Mouse (Mus musculus) forebrain, embryonic 16.5 days (tissue): ENCODE results near the gene Cbarp. TPM values are rescaled to one million over a fixed set of nuclear protein-coding genes. Genes with fewer than 3 reads are reported as not detected.

Source experiments
- ATAC-seq: fragments of 200-750 bp; cut with Nextera tagmentation; 2 replicates; pipeline ENCODE4 v1.8.0; 2017; ENCODE audit warnings: mild to moderate bottlenecking, moderate library complexity
- H3K27ac ChIP-seq: fragments of 300-500 bp; sonication (generic); 2 replicates; pipeline ENCODE4 v1.5.1; 2014; ENCODE audit warnings: low read length, control low read depth
- H3K27me3 ChIP-seq: fragments of 300-500 bp; sonication (generic); replicated peaks from 2 replicates; pipeline ENCODE4 v1.6.1; 2014; ENCODE audit warnings: low read length; ENCODE audit not compliant: control insufficient read depth, insufficient read depth
- H3K36me3 ChIP-seq: fragments of 300-500 bp; sonication (generic); 2 replicates; pipeline ENCODE4 v1.6.1; 2014; ENCODE audit not compliant: control insufficient read depth, insufficient read depth
- H3K4me1 ChIP-seq: fragments of 300-500 bp; sonication (generic); replicated peaks from 2 replicates; pipeline ENCODE4 v1.6.1; 2014; ENCODE audit warnings: low read length; ENCODE audit not compliant: control insufficient read depth, insufficient read depth
- H3K4me2 ChIP-seq: fragments of 300-500 bp; sonication (generic); 2 replicates; pipeline ENCODE4 v1.6.1; 2014; ENCODE audit warnings: mild to moderate bottlenecking, low read length, control low read depth
- H3K4me3 ChIP-seq: fragments of 300-500 bp; sonication (generic); replicated peaks from 2 replicates; pipeline ENCODE4 v1.5.1; 2014; ENCODE audit warnings: mild to moderate bottlenecking, low read length, control low read depth
- H3K9ac ChIP-seq: fragments of 300-500 bp; sonication (generic); replicated peaks from 2 replicates; pipeline ENCODE4 v1.6.1; 2014; ENCODE audit warnings: low read depth, low read length, control low read depth
- H3K9me3 ChIP-seq: fragments of 300-500 bp; sonication (generic); 2 replicates; pipeline ENCODE4 v1.6.1; 2016; ENCODE audit warnings: low read length; ENCODE audit not compliant: control insufficient read depth
- WGBS: fragments of 180-500 bp; shearing (Covaris S2); extraction: QIAGEN DNeasy Blood & Tissue Kit; methylation state at CpG from one replicate; pipeline ENCODE4 v1.1.7; 2014; 5-methylcytosine and 5-hydroxymethylcytosine counted together
- polyA plus RNA-seq: library from polyadenylated mRNA; unstranded; fragments of >200 nt; fragmentation: Nextera tagmentation; extraction: Ambion mirVana; gene quantifications from 2 replicates; pipeline ENCODE4 v1.2.1, GENCODE M21; 2015

The Cbarp gene
- polyA plus RNA-seq, 1 experiment from 2014 or later = 44.5 TPM

GRCm38 (mm10) chr10:80146568-80147011 is 6.0 kb upstream of the Cbarp start:
- ATAC-seq = no peak
- WGBS = 81% methylated on average over 4 of the region's 4 CpGs
- Histone ChIP-seq H3K27me3 (no peaks in the 10 kb centered on the region), H3K4me3 (no peak overlapping the region), H3K4me1 (peaks cover 31% of the 10 kb centered on the region), H3K9me3 (no peaks in the 10 kb centered on the region), H3K4me2 (no peak overlapping the region), H3K36me3 (no peaks in the 10 kb centered on the region), H3K9ac (no peak overlapping the region), H3K27ac (no peak overlapping the region)

GRCm38 (mm10) chr10:80145896-80146295 is 5.3 kb upstream of the Cbarp start:
- no peak overlapping the region for H3K4me2 ChIP-seq
- no peaks in the 10 kb centered on the region for H3K27me3 ChIP-seq
- peak overlapping the region; percentile 14; the same call in 1 of the 2 replicates for H3K27ac ChIP-seq
- H3K4me1 ChIP-seq = peaks cover 38% of the 10 kb centered on the region
- 85% methylated on average over 6 of the region's 6 CpGs for WGBS
- no peak overlapping the region for H3K9ac ChIP-seq
- no peak overlapping the region for H3K4me3 ChIP-seq
- ATAC-seq = no peak
- no peaks in the 10 kb centered on the region for H3K9me3 ChIP-seq
- H3K36me3 ChIP-seq = no peaks in the 10 kb centered on the region

- Histone ChIP-seq H3K36me3 (no peaks in the 10 kb centered on the region), H3K4me2 (no peak overlapping the region), H3K27me3 (no peaks in the 10 kb centered on the region), H3K4me1 (peaks cover 41% of the 10 kb centered on the region), H3K9ac (no peak overlapping the region), H3K27ac (0 out of 2 replicates have a peak overlapping the region, but pooled peaks have one; percentile 14), H3K9me3 (no peaks in the 10 kb centered on the region), H3K4me3 (no peak overlapping the region)
- 73% methylated on average over 20 of the region's 20 CpGs for WGBS
- no peak for ATAC-seq
Observed at GRCm38 (mm10) chr10:80144864-80145838, 4.5 kb upstream of the Cbarp start.

- no peak for ATAC-seq
- Histone ChIP-seq H3K4me1 (peaks cover 43% of the 10 kb centered on the region), H3K9ac (no peak overlapping the region)
Observed at GRCm38 (mm10) chr10:80144159-80144558, 3.5 kb upstream of the Cbarp start.

GRCm38 (mm10) chr10:80143664-80144063 is 3.0 kb upstream of the Cbarp start:
- Histone ChIP-seq H3K9ac (no peak overlapping the region), H3K27ac (no peak overlapping the region), H3K4me1 (peaks cover 44% of the 10 kb centered on the region), H3K36me3 (no peaks in the 10 kb centered on the region), H3K4me2 (no peak overlapping the region), H3K27me3 (no peaks in the 10 kb centered on the region), H3K4me3 (no peak overlapping the region), H3K9me3 (no peaks in the 10 kb centered on the region)
- 93% methylated on average over 7 of the region's 7 CpGs for WGBS
- no peak for ATAC-seq

More at GRCm38 (mm10) chr10:80144159-80144558, 3.5 kb upstream of the Cbarp start:
- 93% methylated on average over 12 of the region's 12 CpGs for WGBS
- H3K4me3 ChIP-seq = no peak overlapping the region
- H3K27ac ChIP-seq = no peak overlapping the region
- no peaks in the 10 kb centered on the region for H3K27me3 ChIP-seq
- no peaks in the 10 kb centered on the region for H3K9me3 ChIP-seq
- H3K4me2 ChIP-seq = no peak overlapping the region
- H3K36me3 ChIP-seq = no peaks in the 10 kb centered on the region

- peak overlapping the region; percentile 90 for H3K4me3 ChIP-seq
- H3K9ac ChIP-seq = peak overlapping the region; percentile 93
- ATAC-seq = no peak
- no peaks in the 10 kb centered on the region for H3K9me3 ChIP-seq
- H3K4me2 ChIP-seq = peak overlapping the region; percentile 99
- H3K27ac ChIP-seq = peak overlapping the region; percentile 74
- H3K27me3 ChIP-seq = no peaks in the 10 kb centered on the region
- H3K36me3 ChIP-seq = no peaks in the 10 kb centered on the region
- WGBS = under 1% methylated on average over 15 of the region's 15 CpGs
- peaks cover 46% of the 10 kb centered on the region for H3K4me1 ChIP-seq
Observed at GRCm38 (mm10) chr10:80142530-80142925, 1.9 kb upstream of the Cbarp start.

GRCm38 (mm10) chr10:80141786-80142529 is 1.3 kb upstream of the Cbarp start:
- H3K4me2 ChIP-seq = peak overlapping the region; percentile 99
- whole genome bisulfite sequencing = under 1% methylated on average over 43 of the region's 43 CpGs
- ATAC-seq = peak; percentile 89
- H3K4me1 ChIP-seq = peaks cover 50% of the 10 kb centered on the region
- peak overlapping the region; percentile 90 for H3K27ac ChIP-seq
- H3K4me3 ChIP-seq = peak overlapping the region; percentile 90
- H3K9me3 ChIP-seq = no peaks in the 10 kb centered on the region
- H3K9ac ChIP-seq = peak overlapping the region; percentile 93
- H3K36me3 ChIP-seq = no peaks in the 10 kb centered on the region
- H3K27me3 ChIP-seq = no peaks in the 10 kb centered on the region

GRCm38 (mm10) chr10:80141243-80141642 is 608 bp upstream of the Cbarp start:
- Histone ChIP-seq H3K9ac (peak overlapping the region; percentile 38), H3K27ac (peak overlapping the region; percentile 90), H3K4me2 (peak overlapping the region; percentile 99), H3K4me1 (peaks cover 57% of the 10 kb centered on the region), H3K36me3 (no peaks in the 10 kb centered on the region), H3K9me3 (no peaks in the 10 kb centered on the region), H3K27me3 (no peaks in the 10 kb centered on the region), H3K4me3 (peak overlapping the region; percentile 90)
- ATAC-seq = peak; percentile 58
- WGBS = under 1% methylated on average over 29 of the region's 29 CpGs
